Mouse (Mus musculus) bone marrow macrophage, adult 2 months (primary cell): ENCODE results near the gene Insig2.

Experiments
- CTCF ChIP-seq: IDR thresholded peaks from 2 replicates; pipeline ENCODE4 v1.5.1; 2012; ENCODE audit warnings: low read depth, mild to moderate bottlenecking, low read length, moderate library complexity
- POLR2A ChIP-seq: IDR thresholded peaks from 2 replicates; pipeline ENCODE4 v1.6.1; 2012; ENCODE audit warnings: mild to moderate bottlenecking, low read depth, low read length, borderline replicate concordance

GRCm38 (mm10) chr1:121377901-121378300, 45.5 kb upstream of the Insig2 start:
- no peak for TF ChIP-seq CTCF
- TF ChIP-seq POLR2A, result no peak
